Mouse (Mus musculus) layer of hippocampus, postnatal 14 days (tissue): ENCODE results near the gene Hoxd10. TPM values are rescaled to one million over a fixed set of nuclear protein-coding genes. Genes with fewer than 3 reads are reported as not detected.

Source experiments
- DNase-seq, 2 experiments: peaks; one replicate each; pipeline ENCODE4 v3.0.0; 2021 to 2022; ENCODE audit warnings: low spot score in 2 of 2, mixed read lengths in 1 of 2
- total RNA-seq, 2 experiments: library from RNA; stranded (reverse); gene quantifications; 2 replicates each; pipeline ENCODE4 v1.2.3; 2021

The Hoxd10 gene
- total RNA-seq, 2 experiments from 2014 or later: not detected

DNA sequence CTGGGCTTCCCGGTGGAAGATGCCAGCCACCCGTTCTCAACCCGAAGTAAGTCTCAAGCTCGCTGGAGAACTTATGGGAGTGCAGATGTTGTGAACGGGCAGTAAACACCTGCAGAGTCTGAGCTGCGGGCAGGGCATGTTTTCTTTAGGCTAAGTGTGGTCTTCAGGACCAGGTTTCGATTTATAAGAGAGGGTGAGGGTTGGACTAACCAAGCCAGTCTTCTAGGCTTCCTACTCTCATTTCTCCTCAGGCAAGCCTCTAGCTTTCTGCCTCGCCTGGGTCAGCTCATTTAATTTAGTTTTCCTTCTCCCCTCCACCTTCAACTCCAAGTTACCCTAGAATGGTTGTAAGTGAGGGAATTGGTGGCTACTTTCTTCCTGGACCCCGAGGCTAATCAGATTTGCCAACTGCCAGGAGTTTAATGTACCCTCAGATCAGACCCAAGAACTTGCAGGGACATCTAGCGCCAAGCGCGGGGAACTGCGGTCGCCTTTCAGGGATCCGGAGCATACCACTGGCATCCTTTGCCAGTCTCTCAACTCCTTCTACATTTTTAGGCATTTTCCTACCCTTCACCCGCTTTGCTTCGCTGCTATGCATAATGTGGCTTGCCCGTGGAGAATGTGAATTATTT is 28.3 kb upstream of the Hoxd10 start:
- DNase-seq: no peak

GRCm38 (mm10) chr2:74666411-74666810 is 25.3 kb upstream of the Hoxd10 start:
- DNase-seq: no peak

DNA sequence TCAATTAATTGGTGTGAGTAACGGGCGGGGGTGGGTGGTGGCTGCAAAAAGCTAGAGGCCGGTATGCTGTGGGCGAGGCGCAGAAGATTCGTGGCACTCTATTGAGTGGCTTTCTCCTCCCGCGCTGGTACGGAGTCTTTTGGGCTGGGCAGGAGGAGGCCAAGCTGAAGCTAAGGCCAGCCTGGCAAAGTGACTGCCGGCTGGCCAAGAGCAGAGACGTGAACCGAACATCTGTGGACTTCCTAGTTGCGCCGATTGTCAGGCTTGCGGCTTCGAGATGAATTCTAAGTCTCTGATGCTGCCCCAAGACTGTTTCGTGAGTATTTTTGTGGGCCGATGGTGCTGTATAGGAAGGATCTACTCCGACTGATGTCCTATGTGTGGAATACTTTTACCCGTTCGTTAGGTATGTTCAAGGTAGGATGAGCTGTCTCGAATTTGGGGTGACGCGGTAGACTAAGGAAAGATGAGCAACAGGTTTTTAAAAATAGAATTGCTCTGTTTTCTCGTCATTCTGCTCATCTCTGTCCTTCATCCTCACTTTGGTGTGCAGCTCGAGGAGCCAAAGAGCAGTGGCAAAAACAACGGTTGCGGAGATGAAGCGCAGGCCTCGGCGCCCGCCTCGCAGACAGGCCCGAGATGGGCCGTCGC is 24.4 kb upstream of the Hoxd10 start:
- no peak for DNase-seq

DNA sequence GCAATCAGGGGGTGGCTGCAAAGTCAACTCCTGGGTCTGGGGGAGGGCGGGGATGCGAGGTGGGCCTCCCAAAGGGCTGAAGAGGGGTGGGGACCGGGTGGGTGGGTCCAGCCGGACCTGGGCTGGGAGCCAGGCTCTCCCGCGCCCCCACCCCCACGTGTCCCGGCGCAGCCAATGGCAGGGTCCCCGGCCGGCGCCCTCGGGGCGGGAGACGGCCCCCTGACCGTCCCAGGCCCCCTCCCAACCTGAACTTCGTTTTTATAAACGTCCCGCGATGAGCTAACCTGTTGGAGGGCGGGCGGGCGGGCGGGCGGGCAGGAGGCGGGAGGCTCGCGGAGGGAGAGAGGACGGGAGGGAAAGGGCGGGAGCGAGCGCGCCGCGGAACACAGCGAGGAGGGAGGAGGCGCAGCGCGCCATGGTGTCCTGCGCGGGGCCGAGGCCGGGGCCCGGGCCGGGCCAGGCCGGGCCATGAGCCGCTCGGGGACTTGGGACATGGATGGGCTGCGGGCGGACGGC is 23.8 kb upstream of the Hoxd10 start, which contains the start of gene Hoxd13:
Hoxd13 (plus strand) TSS at position 469 of the 516 bp plus-strand sequence.
- DNase-seq: no peak

GRCm38 (mm10) chr2:74668370-74669229 is 23.1 kb upstream of the Hoxd10 start:
- DNase-seq: no peak

DNA sequence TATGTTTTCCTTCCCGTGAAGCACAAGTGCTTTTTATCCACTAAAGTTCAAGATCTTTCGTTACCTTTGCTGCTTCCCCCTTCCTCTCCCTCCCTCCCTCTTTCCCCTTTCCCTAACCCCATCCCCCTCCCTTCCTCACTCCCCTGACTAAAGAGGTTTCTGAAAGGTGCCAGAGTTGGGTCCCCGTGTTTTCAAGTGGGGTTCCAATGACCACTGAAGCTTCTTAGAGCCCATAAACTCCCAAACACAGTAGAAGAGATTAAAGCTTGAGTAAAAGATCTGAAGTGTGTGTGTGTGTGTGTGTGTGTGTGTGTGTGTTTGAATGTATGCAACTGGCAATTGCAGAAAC is 22.5 kb upstream of the Hoxd10 start:
- no peak for DNase-seq

GRCm38 (mm10) chr2:74669650-74670235 is 22.0 kb upstream of the Hoxd10 start:
- DNase-seq: no peak

DNA sequence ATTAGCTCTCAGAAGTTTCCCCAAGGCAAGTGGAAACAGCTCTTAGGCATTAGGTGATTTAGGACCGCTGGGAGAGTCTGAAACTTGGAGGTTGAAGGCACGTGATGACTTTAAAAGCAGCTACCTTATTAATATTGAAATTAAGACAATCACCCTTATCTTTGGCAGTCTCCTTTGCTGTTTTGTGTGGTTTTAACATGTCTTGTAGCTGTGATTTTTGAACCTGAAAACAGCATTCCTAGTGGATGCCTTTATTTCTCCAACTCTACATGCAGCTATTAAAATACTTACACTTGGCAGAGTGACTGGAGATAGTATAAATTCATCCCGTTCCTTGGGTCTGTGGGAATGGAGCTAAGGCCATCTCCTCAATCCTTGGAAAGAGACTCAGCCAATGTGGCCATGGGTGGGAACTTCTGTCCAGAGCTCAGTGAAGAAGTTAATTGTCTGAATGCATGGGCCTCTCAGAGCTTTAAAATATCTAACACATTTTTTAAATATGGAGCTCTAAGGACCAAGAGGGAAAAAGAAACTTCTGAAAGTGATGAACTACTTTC is 21.0 kb upstream of the Hoxd10 start:
- no peak for DNase-seq

DNA sequence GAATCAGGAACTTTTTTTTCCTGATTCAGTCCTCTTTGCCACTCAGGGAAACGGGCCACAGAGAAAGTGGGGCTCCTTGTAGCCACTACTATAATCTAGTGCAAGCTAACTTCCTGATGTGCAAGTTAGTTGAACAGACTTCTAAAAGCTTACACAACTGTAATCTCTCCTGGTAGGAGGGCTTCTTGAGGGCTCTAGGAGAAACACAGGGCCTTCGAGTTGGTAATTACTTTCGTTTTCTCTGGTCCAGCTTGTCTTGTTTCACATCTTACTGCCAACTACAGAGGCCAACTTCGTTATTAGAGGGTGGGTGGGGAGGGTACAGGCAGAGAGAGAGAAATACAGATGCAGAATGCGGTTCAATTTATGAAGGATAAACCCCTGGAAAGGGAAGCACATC is 19.9 kb upstream of the Hoxd10 start:
- no peak for DNase-seq

- no peak for DNase-seq
These were observed 19.0 kb upstream of the Hoxd10 start for GRCm38 (mm10) chr2:74672481-74673362.

DNA sequence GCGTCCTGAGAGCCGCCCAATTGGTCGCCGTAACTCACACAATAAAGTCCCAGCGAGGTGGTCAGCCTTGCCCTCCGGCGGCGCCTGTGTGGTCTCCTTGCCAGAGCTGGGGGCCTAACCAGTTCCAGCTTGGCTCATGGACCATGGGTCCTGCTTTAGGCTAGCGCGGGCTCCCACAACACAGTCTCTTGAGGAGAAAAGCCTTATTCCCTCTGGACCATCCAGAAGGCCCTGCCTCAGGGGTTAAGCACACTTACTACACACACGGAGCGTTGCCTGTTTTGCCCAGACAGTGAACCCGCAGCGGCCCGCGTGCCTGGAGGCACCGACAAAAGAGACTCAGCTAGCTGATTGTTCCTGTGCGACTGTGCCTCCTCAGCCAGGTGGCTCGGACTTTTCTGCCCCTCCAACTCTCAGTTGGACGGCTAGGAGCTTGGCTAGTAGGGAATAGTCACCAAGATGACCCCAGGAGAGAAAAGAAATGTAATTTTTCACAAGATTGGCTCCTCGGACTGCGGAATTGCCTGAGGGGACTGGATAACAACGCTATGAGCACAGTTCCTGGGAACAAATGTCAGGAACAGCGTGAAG is 17.8 kb upstream of the Hoxd10 start:
- DNase-seq: no peak

DNA sequence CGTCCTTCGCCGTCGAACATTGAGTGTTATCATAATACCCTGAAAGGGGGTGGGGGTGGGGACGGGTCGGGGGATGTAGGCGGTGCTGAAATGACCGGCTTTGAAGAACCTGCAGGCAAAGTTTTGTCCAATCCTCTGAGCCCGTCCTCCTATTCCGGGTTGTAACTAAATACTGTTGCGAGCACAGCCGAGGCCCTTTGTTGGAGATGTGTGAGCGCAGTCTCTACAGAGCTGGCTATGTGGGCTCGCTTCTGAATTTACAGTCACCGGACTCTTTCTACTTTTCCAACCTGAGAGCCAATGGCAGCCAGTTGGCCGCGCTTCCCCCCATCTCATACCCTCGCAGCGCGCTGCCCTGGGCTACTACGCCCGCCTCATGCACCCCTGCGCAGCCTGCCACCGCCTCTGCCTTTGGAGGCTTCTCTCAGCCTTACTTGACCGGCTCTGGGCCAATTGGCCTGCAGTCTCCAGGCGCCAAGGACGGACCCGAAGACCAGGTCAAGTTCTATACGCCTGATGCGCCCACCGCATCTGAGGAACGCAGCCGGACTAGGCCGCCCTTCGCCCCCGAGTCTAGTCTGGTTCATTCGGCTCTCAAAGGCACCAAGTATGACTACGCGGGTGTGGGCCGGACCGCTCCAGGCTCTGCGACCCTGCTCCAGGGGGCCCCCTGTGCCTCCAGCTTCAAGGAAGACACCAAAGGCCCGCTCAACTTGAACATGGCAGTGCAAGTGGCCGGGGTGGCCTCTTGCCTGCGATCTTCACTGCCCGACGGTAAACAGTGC is 16.7 kb upstream of the Hoxd10 start, which contains the start of gene Hoxd12:
Hoxd12 (plus strand) TSS at position 133 of the 785 bp plus-strand sequence.
- DNase-seq: no peak

DNA sequence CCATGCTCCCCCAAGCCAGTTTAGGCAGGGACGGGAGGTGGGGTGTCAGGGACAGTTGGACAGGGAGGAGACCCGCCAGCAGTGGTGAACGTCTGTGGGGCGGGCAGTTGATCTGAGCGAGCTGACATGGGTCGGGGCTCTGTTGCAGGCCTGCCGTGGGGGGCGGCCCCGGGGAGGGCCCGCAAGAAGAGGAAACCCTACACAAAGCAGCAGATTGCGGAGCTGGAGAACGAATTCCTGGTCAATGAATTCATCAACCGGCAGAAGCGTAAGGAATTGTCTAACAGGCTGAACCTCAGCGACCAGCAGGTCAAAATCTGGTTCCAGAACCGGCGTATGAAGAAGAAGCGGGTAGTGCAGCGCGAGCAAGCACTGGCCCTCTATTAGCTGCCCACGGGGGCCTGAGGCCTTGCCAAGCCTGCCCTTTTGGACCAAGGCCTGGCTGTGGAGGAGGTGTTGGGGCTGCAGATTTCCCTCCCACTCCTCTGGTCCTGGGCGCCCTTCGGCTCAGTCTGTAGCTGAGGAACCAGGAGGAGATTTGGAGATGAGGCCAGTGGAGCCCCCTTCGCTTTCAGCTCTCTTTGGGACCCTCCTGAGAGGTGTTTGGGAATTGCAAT is 15.9 kb upstream of the Hoxd10 start:
- DNase-seq: no peak

- DNase-seq: no peak
These were observed 15.2 kb upstream of the Hoxd10 start for GRCm38 (mm10) chr2:74676376-74677052.

DNA sequence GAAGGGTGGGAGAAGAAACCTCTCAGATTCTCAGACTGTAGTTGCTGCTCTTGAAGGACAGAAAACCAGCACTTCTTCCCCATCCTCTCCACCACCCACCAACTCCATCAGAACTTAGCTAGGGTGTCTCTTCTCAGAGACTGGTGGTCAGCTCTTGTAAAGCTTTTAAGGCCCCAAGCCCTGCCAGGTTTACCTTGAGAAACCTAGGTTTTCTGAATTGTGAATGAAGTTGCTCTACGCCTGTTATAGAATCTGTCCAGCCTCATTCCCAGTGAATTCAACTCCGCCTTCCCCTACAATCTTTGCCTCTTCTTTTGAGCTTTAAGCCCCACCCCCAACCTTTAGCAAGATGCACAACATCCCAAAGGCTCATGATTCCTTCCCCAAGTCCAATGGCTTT is 14.6 kb upstream of the Hoxd10 start:
- no peak for DNase-seq

DNA sequence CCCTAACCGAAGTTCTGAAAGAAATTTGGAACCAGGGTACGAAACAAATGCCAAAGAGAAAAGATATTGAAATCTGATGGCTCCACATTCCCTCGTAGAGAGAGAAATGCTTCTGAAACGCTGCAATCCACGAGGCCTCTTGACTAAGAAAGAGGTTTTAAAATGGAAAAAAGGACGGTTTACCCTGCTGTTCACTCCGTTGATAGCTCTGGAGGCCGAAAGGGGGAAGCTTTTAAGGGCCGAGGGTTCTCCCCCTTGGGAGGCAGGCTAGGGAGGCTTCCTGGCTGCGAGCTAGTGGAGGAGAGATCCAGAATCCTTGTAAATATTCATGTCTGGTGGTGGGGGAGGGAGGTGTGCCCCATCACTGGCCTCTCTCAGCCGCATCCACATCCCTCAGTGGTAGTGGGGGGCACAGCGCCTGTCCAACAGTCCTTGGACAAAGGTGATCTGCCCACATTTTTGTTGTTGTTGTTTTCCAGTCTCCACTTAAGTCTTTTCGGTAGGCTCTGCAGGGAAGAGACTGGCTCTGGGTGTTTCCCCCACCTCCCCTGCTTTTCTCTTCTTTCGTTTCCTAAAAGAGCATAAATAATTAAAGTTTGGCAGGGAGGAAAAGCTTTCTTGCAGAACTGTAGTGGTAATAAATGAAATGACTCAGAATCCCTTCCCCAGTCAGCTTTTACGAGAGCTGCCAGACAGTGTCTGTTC is 12.7 kb upstream of the Hoxd10 start, which contains the start of gene Hoxd11:
Hoxd11 (plus strand) TSS at position 667 of the 705 bp plus-strand sequence.
- no peak for DNase-seq

DNA sequence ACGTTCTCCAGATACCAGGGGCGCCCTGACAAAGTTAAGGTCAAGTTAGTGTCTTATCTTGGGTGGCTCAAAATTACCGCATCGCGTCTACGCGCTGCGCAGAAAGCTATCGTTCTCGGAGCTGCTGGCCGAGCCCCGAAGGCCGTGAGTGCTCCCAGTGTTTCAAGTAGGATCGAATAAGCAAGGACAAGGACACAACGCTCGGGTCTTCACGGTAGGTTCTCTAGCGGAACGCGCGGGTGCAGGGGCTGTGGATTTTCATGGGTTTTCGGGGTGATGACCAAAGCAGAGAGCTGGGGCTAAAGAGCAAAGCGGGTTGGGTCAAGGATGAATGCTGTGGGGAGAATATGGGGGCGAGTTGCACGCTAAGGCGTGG is 12.1 kb upstream of the Hoxd10 start:
- DNase-seq: no peak
